Mouse (Mus musculus) E14TG2a.4 (cell line): ENCODE measurements around the gene Nicn1.
"Not testable (repeated sequence)": the region's sequence is repeated elsewhere in the genome, so short reads cannot be mapped to it uniquely, and the experiment has no call there.

Experiments
- H3K27me3 ChIP-seq: 2 replicates; pipeline ENCODE4 v1.6.1; 2014; ENCODE audit warnings: low read length, control low read depth; ENCODE audit not compliant: insufficient read depth
- H3K36me3 ChIP-seq: 2 replicates; pipeline ENCODE4 v1.6.1; 2014; ENCODE audit warnings: low read length, control low read depth; ENCODE audit not compliant: insufficient read depth
- H3K4me1 ChIP-seq: replicated peaks from 2 replicates; pipeline ENCODE4 v1.6.1; 2014; ENCODE audit warnings: low read depth, low read length, control low read depth
- H3K4me3 ChIP-seq: replicated peaks from 2 replicates; pipeline ENCODE4 v1.5.1; 2014; ENCODE audit warnings: mild to moderate bottlenecking, low read length
- H3K9me3 ChIP-seq: 2 replicates; pipeline ENCODE4 v1.6.1; 2014; ENCODE audit warnings: low read length, control low read depth
- CTCF ChIP-seq: conservative IDR thresholded peaks from 2 replicates; pipeline ENCODE4 v1.5.1; 2014; ENCODE audit warnings: low read length
- NANOG ChIP-seq: IDR thresholded peaks from 2 replicates; pipeline ENCODE4 v1.6.1; 2014; ENCODE audit warnings: borderline replicate concordance, low read length, mixed read lengths
- POU5F1 ChIP-seq: IDR thresholded peaks from 2 replicates; pipeline ENCODE4 v1.6.1; 2014; ENCODE audit warnings: low read length, borderline replicate concordance

Gene Nicn1

GRCm38 (mm10) chr9:108308141-108308540 is 17.9 kb downstream of the Nicn1 start:
- H3K27me3 ChIP-seq: no peaks in the 10 kb centered on the region
- no peak for TF ChIP-seq POU5F1
- no peak for TF ChIP-seq CTCF
- no peak for TF ChIP-seq NANOG
- H3K4me1 ChIP-seq: peaks cover 65% of the 10 kb centered on the region
- peaks cover 52% of the 10 kb centered on the region for H3K36me3 ChIP-seq
- peak overlapping the region; percentile 92 for H3K4me3 ChIP-seq
- no peaks in the 10 kb centered on the region for H3K9me3 ChIP-seq

DNA sequence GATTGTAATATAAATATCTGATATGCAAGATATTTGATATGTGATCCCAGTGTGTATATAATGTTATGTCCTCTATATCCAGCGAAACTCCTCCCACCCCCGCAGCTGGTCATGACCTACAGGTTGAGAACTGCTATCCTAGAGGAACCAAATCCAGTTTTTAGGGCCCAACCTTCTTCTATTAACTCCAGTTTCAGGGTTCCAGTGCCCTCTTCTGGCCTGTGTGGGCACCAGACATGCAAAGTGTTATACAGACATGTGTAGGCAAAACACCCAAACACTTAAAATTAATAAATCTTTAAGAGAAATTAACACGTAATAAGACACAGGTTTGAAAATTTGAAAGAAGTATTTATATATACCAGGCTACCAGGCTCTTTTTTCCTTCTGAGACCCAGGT is 27.3 kb downstream of the Nicn1 start:
- H3K36me3 ChIP-seq: peaks cover 84% of the 10 kb centered on the region
- TF ChIP-seq POU5F1 (no peak), NANOG (no peak), CTCF (no peak)
- H3K4me1 ChIP-seq: peaks cover 83% of the 10 kb centered on the region
- H3K9me3 ChIP-seq: no peaks in the 10 kb centered on the region
- H3K27me3 ChIP-seq: no peaks in the 10 kb centered on the region
- no peak overlapping the region for H3K4me3 ChIP-seq

- H3K4me1 ChIP-seq: peaks cover 86% of the 10 kb centered on the region
- no peak overlapping the region for H3K4me3 ChIP-seq
- H3K9me3 ChIP-seq: no peaks in the 10 kb centered on the region
- H3K27me3 ChIP-seq: no peaks in the 10 kb centered on the region
- TF ChIP-seq NANOG: no peak
- no peak for TF ChIP-seq POU5F1
- TF ChIP-seq CTCF: no peak
- H3K36me3 ChIP-seq: peaks cover 82% of the 10 kb centered on the region
Measured at GRCm38 (mm10) chr9:108318462-108318861, 28.2 kb downstream of the Nicn1 start.

DNA sequence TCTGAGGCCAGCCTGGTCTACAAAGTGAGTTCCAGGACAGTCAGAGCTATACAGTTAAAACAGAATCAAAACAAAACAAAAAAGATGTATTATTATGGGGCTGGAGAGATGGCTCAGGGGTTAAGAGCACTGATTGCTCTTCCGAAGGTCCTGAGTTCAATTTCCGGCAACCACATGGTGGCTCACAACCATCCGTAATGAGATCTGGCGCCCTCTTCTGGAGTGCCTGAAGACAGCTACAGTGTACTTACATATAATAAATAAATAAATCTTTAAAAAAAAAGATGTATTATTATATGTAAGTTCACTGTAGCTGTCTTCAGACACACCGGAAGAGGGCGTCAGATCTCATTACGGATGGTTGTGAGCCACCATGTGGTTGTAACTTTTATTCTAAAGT is 31.8 kb downstream of the Nicn1 start:
- H3K27me3 ChIP-seq, H3K9me3 ChIP-seq, H3K4me3 ChIP-seq: not testable (repeated sequence)
- H3K36me3 ChIP-seq: peaks cover 85% of the 10 kb centered on the region
- H3K4me1 ChIP-seq: peaks cover 89% of the 10 kb centered on the region
- peak; percentile 15 for TF ChIP-seq CTCF

DNA sequence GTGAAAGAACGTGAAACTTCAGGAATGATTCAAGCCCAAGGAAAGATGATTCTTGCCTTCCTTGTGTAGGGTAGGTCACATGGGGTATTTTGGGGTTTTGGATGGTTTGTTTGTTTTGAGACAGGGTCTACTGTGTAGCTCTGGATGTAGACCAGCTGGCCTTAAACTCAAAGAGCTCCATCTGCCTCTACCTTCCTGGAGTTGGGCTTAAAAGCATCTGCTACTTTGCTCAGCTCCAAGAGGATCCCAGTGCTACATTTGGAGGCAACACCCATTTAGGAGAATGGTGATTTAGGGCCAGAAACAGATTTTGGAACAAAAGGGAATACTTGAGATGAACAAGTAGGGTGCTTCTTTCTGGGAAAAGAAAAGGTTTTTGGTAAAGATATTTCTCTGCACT is 34.6 kb downstream of the Nicn1 start:
- no peaks in the 10 kb centered on the region for H3K9me3 ChIP-seq
- H3K4me1 ChIP-seq: peaks cover 61% of the 10 kb centered on the region
- no peak for TF ChIP-seq NANOG
- no peak for TF ChIP-seq POU5F1
- TF ChIP-seq CTCF: no peak
- no peaks in the 10 kb centered on the region for H3K27me3 ChIP-seq
- peaks cover 87% of the 10 kb centered on the region for H3K36me3 ChIP-seq
- no peak overlapping the region for H3K4me3 ChIP-seq

DNA sequence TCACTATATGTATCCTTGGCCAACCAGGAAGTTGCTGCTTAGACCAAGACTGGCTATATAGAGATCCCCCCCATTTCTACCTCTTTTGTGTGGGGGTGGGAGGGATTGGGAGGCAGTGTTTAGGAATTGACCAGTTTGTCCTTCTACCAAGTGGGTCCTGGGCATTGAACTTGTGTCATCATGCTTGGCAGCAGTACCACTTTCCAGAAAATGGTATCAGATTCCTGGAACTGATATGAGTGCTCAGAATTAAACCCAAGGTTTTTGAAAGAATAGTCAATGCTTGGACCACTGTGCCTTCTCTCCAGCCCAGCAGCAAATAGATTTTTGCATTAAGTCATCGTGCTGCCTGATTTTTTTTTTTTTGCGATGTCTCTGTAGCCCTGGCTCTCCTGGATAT is 35.6 kb downstream of the Nicn1 start:
- Histone ChIP-seq H3K36me3 (peaks cover 89% of the 10 kb centered on the region), H3K4me3 (no peak overlapping the region), H3K4me1 (peaks cover 52% of the 10 kb centered on the region), H3K27me3 (no peaks in the 10 kb centered on the region), H3K9me3 (no peaks in the 10 kb centered on the region)
- no peak for TF ChIP-seq POU5F1
- no peak for TF ChIP-seq NANOG
- no peak for TF ChIP-seq CTCF

DNA sequence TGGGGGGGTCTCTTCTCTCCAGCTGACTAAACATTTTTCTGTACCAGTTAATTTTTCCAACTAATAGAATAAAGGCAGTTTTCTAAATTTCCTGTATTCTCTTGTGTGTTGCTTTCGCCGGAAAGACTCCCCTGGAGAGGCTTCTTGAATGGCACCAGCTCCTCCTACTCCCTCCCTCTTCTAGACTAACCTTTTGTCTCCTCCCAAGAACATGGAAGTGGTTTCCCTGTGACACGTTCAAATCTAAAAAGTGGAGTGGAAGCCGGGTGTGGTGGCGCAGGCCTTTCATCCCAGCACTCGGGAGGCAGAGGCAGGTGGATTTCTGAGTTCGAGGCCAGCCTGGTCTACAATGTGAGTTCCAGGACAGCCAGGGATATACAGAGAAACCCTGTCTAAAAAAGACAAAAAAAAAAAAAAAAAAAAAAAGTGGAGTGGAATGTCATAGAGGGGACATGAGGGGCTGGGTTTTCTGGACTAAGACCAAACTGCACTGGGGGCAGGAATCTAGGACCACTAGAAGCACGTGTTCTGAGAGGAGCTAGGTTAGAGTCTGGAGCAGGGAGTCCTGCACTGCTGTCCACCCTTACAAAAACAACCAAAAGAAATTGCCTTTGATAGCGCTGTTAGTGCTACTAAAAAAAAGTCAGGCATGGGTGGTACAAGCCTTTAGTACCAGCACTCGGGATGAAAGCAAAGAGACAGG is 47.8 kb downstream of the Nicn1 start:
- peaks cover 57% of the 10 kb centered on the region for H3K4me1 ChIP-seq
- H3K36me3 ChIP-seq: peaks cover 63% of the 10 kb centered on the region
- TF ChIP-seq CTCF: no peak
- no peak for TF ChIP-seq POU5F1
- TF ChIP-seq NANOG: no peak
- H3K9me3 ChIP-seq: no peaks in the 10 kb centered on the region
- peak overlapping the region; percentile 96 for H3K4me3 ChIP-seq
- no peaks in the 10 kb centered on the region for H3K27me3 ChIP-seq

DNA sequence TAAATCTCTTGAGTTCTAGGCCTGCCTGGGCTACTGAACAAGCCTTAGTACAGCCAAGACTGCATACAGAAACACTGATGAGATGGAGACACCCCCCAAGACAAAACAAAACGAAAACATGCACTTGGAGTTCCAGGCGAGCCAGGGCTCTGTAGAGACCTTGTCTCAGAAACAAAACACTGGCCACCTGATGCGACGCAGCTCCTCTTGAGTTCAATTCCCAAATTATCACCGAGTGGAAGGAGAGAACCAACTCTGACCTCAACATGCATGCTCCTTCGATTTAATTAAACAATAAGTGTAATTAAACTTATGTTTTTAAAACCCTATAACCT is 48.3 kb downstream of the Nicn1 start:
- TF ChIP-seq NANOG (no peak), POU5F1 (no peak), CTCF (no peak)
- Histone ChIP-seq H3K4me1 (peaks cover 54% of the 10 kb centered on the region), H3K36me3 (peaks cover 58% of the 10 kb centered on the region), H3K4me3 (peak overlapping the region; percentile 96), H3K27me3 (no peaks in the 10 kb centered on the region), H3K9me3 (no peaks in the 10 kb centered on the region)
